Mouse (Mus musculus) thymus, adult 2 months (tissue): ENCODE results near the gene Dnajc3. TPM values are rescaled to one million over a fixed set of nuclear protein-coding genes. Genes with fewer than 3 reads are reported as not detected.
A peak's percentile ranks its signal among the peaks of the same experiment; 100 is the strongest.

Experiments used
- DNase-seq: peaks from one replicate; pipeline ENCODE4 v3.0.0; 2021
- H3K27ac ChIP-seq: fragments of 200-500 bp; 2 replicates; pipeline ENCODE4 v1.5.1; 2012; ENCODE audit warnings: low read length, control low read depth; ENCODE audit not compliant: control insufficient read depth, insufficient read depth
- H3K27me3 ChIP-seq: fragments of 200-500 bp; 2 replicates; pipeline ENCODE4 v1.6.1; 2012; ENCODE audit warnings: mild to moderate bottlenecking, low read length, moderate library complexity, mixed read lengths; ENCODE audit not compliant: control insufficient read depth, insufficient read depth
- H3K36me3 ChIP-seq: fragments of 200-500 bp; 2 replicates; pipeline ENCODE4 v1.6.1; 2012; ENCODE audit warnings: mild to moderate bottlenecking, low read length, moderate library complexity; ENCODE audit not compliant: control insufficient read depth, insufficient read depth
- H3K4me1 ChIP-seq: fragments of 200-500 bp; replicated peaks from 2 replicates; pipeline ENCODE4 v1.6.1; 2012; ENCODE audit warnings: low read length; ENCODE audit not compliant: control insufficient read depth, insufficient read depth
- H3K4me3 ChIP-seq: fragments of 200-500 bp; 2 replicates; pipeline ENCODE4 v1.5.1; 2012; ENCODE audit warnings: mild to moderate bottlenecking, low read length, control low read depth, moderate library complexity; ENCODE audit not compliant: control insufficient read depth, insufficient read depth
- CTCF ChIP-seq: fragments of 200-500 bp; IDR thresholded peaks from 2 replicates; pipeline ENCODE4 v1.5.1; 2012; ENCODE audit warnings: mild to moderate bottlenecking, control low read depth, low read length, moderate library complexity, borderline replicate concordance; ENCODE audit not compliant: control insufficient read depth, poor library complexity, insufficient read depth; ENCODE audit errors: extremely low read depth
- POLR2A ChIP-seq: fragments of 200-500 bp; IDR thresholded peaks from 2 replicates; pipeline ENCODE4 v1.6.1; 2012; ENCODE audit warnings: mild to moderate bottlenecking, low read length, control low read depth, moderate library complexity; ENCODE audit not compliant: control insufficient read depth, poor library complexity, insufficient read depth; ENCODE audit errors: extremely low read depth
- WGBS: fragments of 180-500 bp; shearing (Covaris S2); methylation state at CpG from one replicate; pipeline ENCODE4 v1.1.7; 2018; 5-methylcytosine and 5-hydroxymethylcytosine counted together
- polyA plus RNA-seq: library from polyadenylated mRNA; depleted of rRNA; stranded (reverse); fragments of >200 nt; gene quantifications from 2 replicates; pipeline ENCODE4 v1.2.3, GENCODE M21; 2012; rRNA removed

Gene Dnajc3
- 29.8 and 31.8 TPM in 2 replicates for polyA plus RNA-seq

DNA sequence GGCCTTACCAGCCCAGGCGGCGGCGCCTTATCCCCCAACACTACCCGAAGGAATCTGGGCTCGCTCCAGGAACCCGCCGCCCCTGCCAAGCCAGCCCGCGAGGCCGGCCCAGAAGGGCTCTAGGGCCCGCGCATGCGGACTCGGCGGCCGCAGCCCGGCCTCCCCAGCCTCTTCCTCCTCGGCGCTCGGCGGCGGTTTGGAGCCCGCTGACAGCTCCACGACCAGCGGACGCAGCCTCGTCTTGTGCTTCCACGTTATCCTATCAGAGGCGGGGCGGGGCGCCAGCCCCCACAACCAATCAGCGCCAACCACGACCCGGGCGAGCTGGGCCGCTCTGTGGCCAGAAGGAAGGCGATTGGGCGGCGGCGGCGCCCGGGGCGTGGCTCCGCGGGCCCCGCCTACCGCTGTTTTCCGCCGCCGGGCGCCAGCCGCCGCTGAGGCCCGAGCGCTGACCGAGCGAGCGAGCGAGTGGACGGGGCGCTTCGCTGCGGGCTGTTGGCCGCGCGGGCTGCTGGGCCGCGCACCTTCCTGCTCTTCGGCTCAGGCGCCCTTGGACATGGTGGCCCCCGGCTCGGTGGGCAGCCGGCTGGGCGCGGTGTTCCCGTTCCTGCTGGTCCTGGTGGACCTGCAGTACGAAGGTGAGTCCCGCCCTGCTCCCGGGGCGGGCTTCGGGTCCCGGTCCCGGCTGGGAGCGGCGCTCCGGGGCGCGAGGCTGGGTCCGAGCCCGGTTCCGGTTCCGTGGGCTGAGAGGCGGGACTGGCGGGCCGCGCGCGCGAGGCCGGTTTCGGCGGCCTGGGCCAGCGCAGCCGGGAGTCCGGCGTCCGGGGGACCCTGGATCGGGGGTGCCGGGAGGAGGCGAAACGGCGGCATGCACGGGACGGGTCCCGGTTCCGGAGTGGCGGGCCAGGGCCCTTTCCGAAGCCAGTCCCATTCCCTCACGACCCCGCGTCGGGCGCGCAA lies at the start of gene Dnajc3:
TSS of gene Dnajc3 (plus strand) at position 444 of the 960 bp plus-strand sequence.
- DNase-seq: peak; percentile 99
- H3K36me3 ChIP-seq: no peaks in the 10 kb centered on the region
- peak within 1 kb of the TSS; percentile 87 for H3K4me3 ChIP-seq
- under 1% methylated on average over 123 of the region's 124 CpGs for WGBS
- H3K27me3 ChIP-seq: no peaks in the 10 kb centered on the region
- H3K27ac ChIP-seq: peak within 1 kb of the TSS; percentile 31
- peaks cover 37% of the 10 kb centered on the region for H3K4me1 ChIP-seq
- TF ChIP-seq CTCF: peak; percentile 54; the same call in 1 of the 2 replicates
- TF ChIP-seq POLR2A: peak; percentile 96

DNA sequence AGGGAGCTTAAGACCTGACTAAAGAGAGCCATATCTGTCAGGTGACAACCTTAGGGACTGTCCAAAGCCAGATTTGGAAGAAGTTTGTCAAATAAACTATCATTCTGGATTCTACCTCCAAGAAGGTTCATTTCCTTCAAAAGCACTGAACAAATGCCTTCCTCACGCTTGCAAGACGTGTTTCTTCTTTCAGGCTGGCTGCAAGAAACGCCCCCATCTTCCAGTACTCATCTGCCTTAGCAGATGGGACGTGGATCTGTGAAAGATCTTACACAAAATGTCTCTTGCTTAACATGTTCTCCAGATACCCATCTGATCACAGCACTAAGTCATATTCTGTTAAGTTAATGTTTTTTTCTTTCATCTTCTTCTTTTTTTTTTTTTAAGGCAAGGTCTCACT lies 47.7 kb upstream of the Dnajc3 start:
- peaks cover 12% of the 10 kb centered on the region for H3K4me1 ChIP-seq
- no peak overlapping the region for H3K27ac ChIP-seq
- no peaks in the 10 kb centered on the region for H3K27me3 ChIP-seq
- 90% methylated on average over 4 of the region's 4 CpGs for WGBS
- H3K36me3 ChIP-seq: peaks cover 35% of the 10 kb centered on the region
- TF ChIP-seq CTCF: no peak
- no peak for TF ChIP-seq POLR2A
- no peak overlapping the region for H3K4me3 ChIP-seq
- no peak for DNase-seq

DNA sequence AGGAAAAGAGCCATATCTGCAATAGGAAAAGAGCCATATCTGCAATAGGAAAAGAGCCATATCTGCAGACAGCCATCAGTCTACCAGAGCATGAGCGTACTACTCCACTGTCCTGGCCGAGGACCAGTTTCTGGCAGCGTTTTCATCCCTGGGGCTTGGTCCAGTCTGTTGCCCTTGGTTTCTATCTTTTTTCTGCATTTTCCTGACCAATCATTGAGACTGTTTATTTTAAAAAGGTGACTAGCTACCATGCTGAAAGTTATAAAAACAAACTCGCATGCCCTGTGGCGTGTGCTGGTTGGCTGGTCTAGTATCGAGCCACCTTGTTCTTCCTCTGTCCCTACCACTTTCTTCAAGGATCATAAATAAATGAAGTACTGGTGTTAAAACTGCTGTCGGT lies 42.5 kb upstream of the Dnajc3 start:
- H3K27ac ChIP-seq: no peak overlapping the region
- peaks cover 26% of the 10 kb centered on the region for H3K36me3 ChIP-seq
- no peak for DNase-seq
- H3K4me1 ChIP-seq: peaks cover 12% of the 10 kb centered on the region
- no peak overlapping the region for H3K4me3 ChIP-seq
- H3K27me3 ChIP-seq: no peaks in the 10 kb centered on the region
- WGBS: 98% methylated on average over 7 of the region's 7 CpGs
- TF ChIP-seq POLR2A: no peak
- TF ChIP-seq CTCF: no peak

DNA sequence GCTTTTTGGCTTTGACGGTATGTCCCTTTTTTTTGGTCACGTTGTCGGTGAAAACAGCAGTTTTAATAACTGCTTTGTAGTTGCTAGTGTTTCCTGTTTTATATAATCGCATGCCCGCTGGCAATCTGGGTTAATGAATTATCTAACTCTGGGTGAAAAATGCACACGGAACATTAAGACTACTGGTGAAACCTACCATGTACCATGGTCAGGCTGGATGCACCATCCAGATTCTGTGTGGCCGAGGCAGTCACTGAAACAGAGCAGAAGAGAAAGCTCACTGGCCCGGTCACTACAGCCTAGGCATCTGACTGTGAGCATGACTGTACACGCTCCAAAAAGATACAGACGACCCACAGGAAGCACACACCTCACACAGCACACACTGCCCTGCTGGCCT lies 42.1 kb upstream of the Dnajc3 start:
- H3K4me1 ChIP-seq: peaks cover 12% of the 10 kb centered on the region
- H3K4me3 ChIP-seq: no peak overlapping the region
- DNase-seq: no peak
- peaks cover 30% of the 10 kb centered on the region for H3K36me3 ChIP-seq
- 94% methylated on average over 10 of the region's 10 CpGs for WGBS
- TF ChIP-seq POLR2A: no peak
- TF ChIP-seq CTCF: no peak
- H3K27me3 ChIP-seq: no peaks in the 10 kb centered on the region
- no peak overlapping the region for H3K27ac ChIP-seq

DNA sequence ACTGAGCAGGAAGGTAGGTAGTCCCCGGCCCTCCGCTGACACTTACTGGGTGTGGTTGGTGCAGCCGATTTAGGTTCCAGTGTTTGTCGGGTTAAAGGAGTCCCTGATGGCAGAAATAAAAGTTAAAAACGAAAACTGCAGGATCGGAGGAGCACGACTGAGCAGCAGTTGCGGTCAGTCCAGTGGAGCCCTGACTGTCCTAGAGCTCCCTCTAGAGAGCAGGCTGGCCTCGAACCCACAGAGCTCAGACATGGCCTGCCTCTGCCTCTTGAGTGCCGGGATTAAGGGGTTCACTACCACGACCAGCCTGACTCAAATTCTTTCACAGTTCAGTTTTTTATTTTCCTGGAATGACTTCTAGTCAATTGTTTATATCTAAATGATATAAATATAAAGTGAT lies 37.8 kb upstream of the Dnajc3 start:
- Histone ChIP-seq H3K27ac (no peak overlapping the region), H3K27me3 (no peaks in the 10 kb centered on the region), H3K4me1 (no peaks in the 10 kb centered on the region), H3K4me3 (no peak overlapping the region), H3K36me3 (peaks cover 61% of the 10 kb centered on the region)
- DNase-seq: peak; percentile 18
- no peak for TF ChIP-seq CTCF
- no peak for TF ChIP-seq POLR2A
- 90% methylated on average over 11 of the region's 11 CpGs for WGBS

DNA sequence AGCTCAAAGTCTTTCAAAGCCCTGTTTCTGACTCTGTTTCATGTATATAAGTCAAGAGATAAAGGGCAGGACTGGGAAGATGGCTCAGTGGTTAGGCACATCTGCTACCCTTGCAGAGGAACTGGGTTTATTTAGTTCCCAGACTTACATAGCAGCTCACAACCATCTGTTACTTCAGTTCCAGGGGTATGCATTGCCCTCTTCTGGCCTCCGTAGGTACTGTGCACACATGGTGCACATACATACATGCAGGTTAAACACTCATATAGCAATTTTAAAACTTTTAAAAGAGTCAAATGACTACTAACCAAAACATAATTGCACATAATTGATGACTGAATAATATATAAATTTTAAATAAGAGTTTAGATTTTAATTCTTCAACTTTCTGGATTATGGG lies 36.9 kb upstream of the Dnajc3 start:
- Histone ChIP-seq H3K4me1 (no peaks in the 10 kb centered on the region), H3K4me3 (no peak overlapping the region), H3K27ac (no peak overlapping the region), H3K27me3 (no peaks in the 10 kb centered on the region), H3K36me3 (peaks cover 61% of the 10 kb centered on the region)
- 100% methylated on average over 1 of the region's 1 CpGs for WGBS
- TF ChIP-seq POLR2A: no peak
- TF ChIP-seq CTCF: no peak
- DNase-seq: no peak

DNA sequence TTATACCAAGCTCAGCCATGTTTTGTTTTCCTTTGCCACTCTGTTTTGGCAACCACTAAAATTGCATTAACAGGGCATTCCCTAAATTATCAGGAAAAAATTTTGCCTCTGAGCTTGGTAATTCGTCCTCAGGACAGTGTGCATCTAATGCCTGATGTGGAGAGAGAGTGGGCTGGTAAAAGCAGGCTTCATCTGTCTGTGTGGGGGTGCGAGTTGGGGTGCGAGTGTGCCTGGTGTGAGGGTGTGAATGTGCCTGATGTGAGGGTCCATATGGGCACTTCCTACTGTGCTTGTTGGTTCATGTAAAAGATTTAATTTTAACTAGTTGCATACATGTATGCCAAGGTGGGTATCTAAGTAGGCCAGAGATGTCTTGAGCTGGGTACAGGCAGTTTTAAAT lies 34.4 kb upstream of the Dnajc3 start:
- no peak for DNase-seq
- TF ChIP-seq CTCF: no peak
- no peak for TF ChIP-seq POLR2A
- Histone ChIP-seq H3K36me3 (peaks cover 72% of the 10 kb centered on the region), H3K4me1 (no peaks in the 10 kb centered on the region), H3K27ac (no peak overlapping the region), H3K27me3 (no peaks in the 10 kb centered on the region), H3K4me3 (no peak overlapping the region)
- 99% methylated on average over 3 of the region's 3 CpGs for WGBS
